Mouse (Mus musculus) small intestine, adult 2 months (tissue): ENCODE results near the gene Qpct.

ENCODE experiments used
- CTCF ChIP-seq: fragments of 200-500 bp; IDR thresholded peaks from 2 replicates; pipeline ENCODE4 v1.5.1; 2012; ENCODE audit warnings: low read depth, mild to moderate bottlenecking, control low read depth, inconsistent platforms, low read length, moderate library complexity, mixed read lengths; ENCODE audit not compliant: insufficient replicate concordance, insufficient read length; ENCODE audit errors: extremely low read depth
- POLR2A ChIP-seq: fragments of 200-500 bp; IDR thresholded peaks from 2 replicates; pipeline ENCODE4 v1.6.1; 2012; ENCODE audit warnings: low read depth, mild to moderate bottlenecking, control low read depth, inconsistent platforms, low read length, moderate library complexity

- no peak for TF ChIP-seq CTCF
- no peak for TF ChIP-seq POLR2A
These were observed 20.2 kb downstream of the Qpct start for GRCm38 (mm10) chr17:79071951-79072350.
